In the genomic region with DNA sequence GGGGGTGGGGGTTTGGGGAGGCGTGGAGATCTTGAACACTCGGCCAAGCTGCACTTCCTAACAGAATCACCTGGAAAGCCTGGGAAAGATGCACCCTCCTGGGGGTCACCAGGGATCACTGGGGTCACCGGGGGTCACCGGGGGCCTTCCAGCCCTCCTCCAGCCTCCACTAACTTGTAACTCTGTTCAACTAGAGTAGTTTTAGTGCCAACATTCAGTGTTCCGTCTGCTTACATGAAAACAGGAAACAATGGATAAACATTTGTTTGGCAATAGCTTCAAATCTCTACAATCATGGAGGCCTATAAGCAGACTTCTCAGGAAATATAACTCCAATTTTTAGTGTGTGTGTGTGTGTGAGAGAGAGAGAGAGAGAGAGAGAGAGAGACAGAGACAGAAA, we compare ENCODE assay signal across 25 mouse cellular contexts. TPM values are rescaled to one million over a fixed set of nuclear protein-coding genes. Genes with fewer than 3 reads are reported as not detected.
A peak's percentile ranks its signal among the peaks of the same experiment; 100 is the strongest.
DNase-seq lines count a peak whose midpoint lies in the region; ATAC-seq and TF ChIP-seq lines count a peak whose summit lies in the region.
"Had no signal": no experiment of that assay in that cellular context is flagged by ENCODE, and none has a peak within 500 bp of the region (broad histone marks: within the 10 kb centered on the region; RNA-seq: fewer than 3 reads in every experiment).

No protein-coding gene starts in this region.

- no peak overlapping the region; the same call in 1 of the 2 replicates for H3K27ac ChIP-seq in lung, embryonic 14.5 days (ENCODE audit: low read depth)
- H3K27ac ChIP-seq in lung, embryonic 16.5 days (ENCODE audit: low read length), result peak overlapping the region; percentile 54
- H3K27ac ChIP-seq in midbrain, embryonic 10.5 days (replicated peaks), result peak overlapping the region; percentile 46; the same call in 1 of the 2 replicates
- no peak overlapping the region for H3K27ac ChIP-seq in midbrain, embryonic 11.5 days (ENCODE audit: low read depth, low read length)
- H3K27ac ChIP-seq: embryonic facial prominence, embryonic 13.5 days; embryonic facial prominence, embryonic 15.5 days; forebrain, embryonic 10.5 days; forebrain, embryonic 12.5 days had no signal

- TF ChIP-seq CTCF in lung, embryonic 14.5 days (IDR thresholded peaks at IDR 0.05; ENCODE audit: low read depth), result no peak

- no peak overlapping the region for H3K9ac ChIP-seq in lung, embryonic 14.5 days
- H3K9ac ChIP-seq in lung, embryonic 16.5 days (ENCODE audit: low read length), result no peak overlapping the region
- H3K9ac ChIP-seq in midbrain, embryonic 11.5 days (ENCODE audit: low read length), result no peak overlapping the region
- H3K9ac ChIP-seq: embryonic facial prominence, embryonic 13.5 days; embryonic facial prominence, embryonic 15.5 days; forebrain, embryonic 12.5 days had no signal

- WGBS in lung, embryonic 14.5 days, result 76% methylated on average over 5 of the region's 5 CpGs
- 57% methylated on average over 5 of the region's 5 CpGs for WGBS in lung, embryonic 16.5 days
- 79% methylated on average over 5 of the region's 5 CpGs for WGBS in midbrain, embryonic 10.5 days
- 82% methylated on average over 5 of the region's 5 CpGs for WGBS in midbrain, embryonic 11.5 days

- no peak overlapping the region for H3K4me3 ChIP-seq in lung, embryonic 14.5 days (ENCODE audit: low read depth, low read length)
- no peak overlapping the region for H3K4me3 ChIP-seq in lung, embryonic 16.5 days (ENCODE audit: low read length)
- H3K4me3 ChIP-seq in midbrain, embryonic 10.5 days, result no peak overlapping the region
- no peak overlapping the region for H3K4me3 ChIP-seq in midbrain, embryonic 11.5 days (ENCODE audit: low read depth, low read length)
- H3K4me3 ChIP-seq: embryonic facial prominence, embryonic 13.5 days; embryonic facial prominence, embryonic 15.5 days; erythroblast, embryonic 14.5 days; forebrain, embryonic 10.5 days; forebrain, embryonic 12.5 days had no signal

- no peak for ATAC-seq in lung, embryonic 14.5 days (ENCODE audit: insufficient read depth)
- ATAC-seq in lung, embryonic 16.5 days (ENCODE audit: low read depth), result 0 out of 2 replicates have a peak, but pooled peaks have one; percentile 17
- no peak for ATAC-seq in midbrain, embryonic 11.5 days (ENCODE audit: low FRiP score)
- ATAC-seq: forebrain, embryonic 14.5 days had no signal

- no peaks in the 10 kb centered on the region for H3K4me1 ChIP-seq in lung, embryonic 14.5 days (ENCODE audit: insufficient read depth)
- peaks cover 5% of the 10 kb centered on the region; the same call in 1 of the 2 replicates for H3K4me1 ChIP-seq in lung, embryonic 16.5 days (replicated peaks; ENCODE audit: control insufficient read depth, insufficient read depth, low read length)
- H3K4me1 ChIP-seq in midbrain, embryonic 10.5 days, result peaks cover 8% of the 10 kb centered on the region; the same call in 1 of the 2 replicates
- H3K4me1 ChIP-seq in midbrain, embryonic 11.5 days (ENCODE audit: control insufficient read depth, insufficient read depth, low read length), result peaks cover 7% of the 10 kb centered on the region
- H3K4me1 ChIP-seq: embryonic facial prominence, embryonic 15.5 days; forebrain, embryonic 10.5 days had no signal

- H3K9me3 ChIP-seq in lung, embryonic 14.5 days (ENCODE audit: low read depth, low read length), result no peaks in the 10 kb centered on the region
- H3K9me3 ChIP-seq in lung, embryonic 16.5 days (ENCODE audit: control insufficient read depth, low read length), result no peaks in the 10 kb centered on the region; the same call in none of the 2 replicates
- H3K9me3 ChIP-seq in midbrain, embryonic 10.5 days (replicated peaks), result no peaks in the 10 kb centered on the region; the same call in 1 of the 2 replicates
- H3K9me3 ChIP-seq in midbrain, embryonic 11.5 days (ENCODE audit: control insufficient read depth, low read length), result no peaks in the 10 kb centered on the region
- H3K9me3 ChIP-seq: embryonic facial prominence, embryonic 15.5 days had no signal

- peak; percentile 62 for DNase-seq in lung, embryonic 14.5 days
- no peak for DNase-seq in lung, postnatal 25 days (ENCODE audit: low spot score)
- no peak for DNase-seq in lung, postnatal 10 days
- DNase-seq in midbrain, embryonic 10.5 days (ENCODE audit: low spot score), result no peak
- no peak for DNase-seq in midbrain, embryonic 11.5 days (ENCODE audit: low spot score, missing footprints)
- DNase-seq: adrenal gland, adult 2 months; adrenal gland, postnatal 10 days; adrenal gland, postnatal 25 days; cerebellum, adult 11 months; cerebellum, adult 18-20 months; cerebellum, adult 8-10 months; cerebellum, adult 9-11 months; cerebellum, postnatal 14 days; cerebellum, postnatal 36 days; embryo, embryonic 11 days had no signal

- no peaks in the 10 kb centered on the region for H3K27me3 ChIP-seq in lung, embryonic 14.5 days (ENCODE audit: insufficient read depth, low read length)
- no peaks in the 10 kb centered on the region for H3K27me3 ChIP-seq in lung, embryonic 16.5 days (ENCODE audit: control insufficient read depth, insufficient read depth, low read depth, low read length)
- no peaks in the 10 kb centered on the region for H3K27me3 ChIP-seq in midbrain, embryonic 10.5 days (ENCODE audit: low read depth, poor library complexity, severe bottlenecking)
- no peaks in the 10 kb centered on the region for H3K27me3 ChIP-seq in midbrain, embryonic 11.5 days (ENCODE audit: control insufficient read depth, insufficient read depth, low read length)
- H3K27me3 ChIP-seq: embryonic facial prominence, embryonic 13.5 days; embryonic facial prominence, embryonic 15.5 days; forebrain, embryonic 12.5 days had no signal

- H3K4me2 ChIP-seq in lung, embryonic 14.5 days, result no peak overlapping the region
- no peak overlapping the region for H3K4me2 ChIP-seq in lung, embryonic 16.5 days (ENCODE audit: low read depth, low read length)
- H3K4me2 ChIP-seq in midbrain, embryonic 11.5 days, result no peak overlapping the region
- H3K4me2 ChIP-seq: embryonic facial prominence, embryonic 13.5 days; embryonic facial prominence, embryonic 15.5 days; forebrain, embryonic 12.5 days had no signal

- H3K36me3 ChIP-seq in lung, embryonic 14.5 days (ENCODE audit: insufficient read depth), result no peaks in the 10 kb centered on the region
- no peaks in the 10 kb centered on the region for H3K36me3 ChIP-seq in lung, embryonic 16.5 days (ENCODE audit: control insufficient read depth, insufficient read depth, low read length)
- H3K36me3 ChIP-seq in midbrain, embryonic 10.5 days, result no peaks in the 10 kb centered on the region
- no peaks in the 10 kb centered on the region for H3K36me3 ChIP-seq in midbrain, embryonic 11.5 days (ENCODE audit: control insufficient read depth, insufficient read depth, low read length)
- H3K36me3 ChIP-seq: embryonic facial prominence, embryonic 13.5 days; embryonic facial prominence, embryonic 15.5 days; forebrain, embryonic 10.5 days; forebrain, embryonic 12.5 days had no signal

RNA-seq across cellular contexts. Expression of a gene that starts 37.4 kb away (rescaled TPM):
- not detected in 2 replicates for polyA plus RNA-seq in lung, embryonic 14.5 days (2014; fragmentation: Nextera tagmentation; extraction: Ambion mirVana)
- not detected in 2 replicates for polyA plus RNA-seq in lung, embryonic 16.5 days (2015; fragmentation: Nextera tagmentation; extraction: Ambion mirVana)
- not detected in 2 replicates for polyA plus RNA-seq in midbrain, embryonic 10.5 days (2016; fragmentation: Nextera tagmentation; extraction: Ambion mirVana)
- not detected in 2 replicates for polyA plus RNA-seq in midbrain, embryonic 11.5 days (2014; fragmentation: Nextera tagmentation; extraction: Ambion mirVana)
- polyA plus RNA-seq: adrenal gland, adult 2 months; brain, embryonic 14.5 days; embryonic facial prominence, embryonic 11.5 days; embryonic facial prominence, embryonic 13.5 days; embryonic facial prominence, embryonic 15.5 days; erythroblast, embryonic 14.5 days; forebrain, embryonic 10.5 days; forebrain, embryonic 12.5 days; forebrain, embryonic 14.5 days had no signal

RNA-seq across cellular contexts. Expression of a gene that starts 38.9 kb away (rescaled TPM):
- polyA plus RNA-seq in lung, embryonic 14.5 days (2014; fragmentation: Nextera tagmentation; extraction: Ambion mirVana), result 0.29 and 1.0 TPM in 2 replicates
- 0.83 and 1.3 TPM in 2 replicates for polyA plus RNA-seq in lung, embryonic 16.5 days (2015; fragmentation: Nextera tagmentation; extraction: Ambion mirVana)
- 0.11 and 0.30 TPM in 2 replicates for polyA plus RNA-seq in midbrain, embryonic 10.5 days (2016; fragmentation: Nextera tagmentation; extraction: Ambion mirVana)
- polyA plus RNA-seq in midbrain, embryonic 11.5 days (2014; fragmentation: Nextera tagmentation; extraction: Ambion mirVana), result 0.18 and 0.50 TPM in 2 replicates
- polyA plus RNA-seq: C2C12; erythroblast, embryonic 14.5 days had no signal

Comparison
In these comparisons a context has a peak if more than half of its experiments do, and no peak if none do; other contexts are left out.
1. H3K27ac ChIP-seq: peak in lung, embryonic 16.5 days (single experiment) and midbrain, embryonic 10.5 days (single experiment); none in lung, embryonic 14.5 days (single experiment) and midbrain, embryonic 11.5 days (single experiment).